Mouse (Mus musculus) cerebellum, postnatal 4 days (tissue): ENCODE measurements around the gene Kif18b.

Experiments
- DNase-seq, 2 experiments: peaks; one replicate each; pipeline ENCODE4 v3.0.0; 2022; ENCODE audit warnings: low spot score in 2 of 2, mixed read lengths in 1 of 2

Gene Kif18b

DNA sequence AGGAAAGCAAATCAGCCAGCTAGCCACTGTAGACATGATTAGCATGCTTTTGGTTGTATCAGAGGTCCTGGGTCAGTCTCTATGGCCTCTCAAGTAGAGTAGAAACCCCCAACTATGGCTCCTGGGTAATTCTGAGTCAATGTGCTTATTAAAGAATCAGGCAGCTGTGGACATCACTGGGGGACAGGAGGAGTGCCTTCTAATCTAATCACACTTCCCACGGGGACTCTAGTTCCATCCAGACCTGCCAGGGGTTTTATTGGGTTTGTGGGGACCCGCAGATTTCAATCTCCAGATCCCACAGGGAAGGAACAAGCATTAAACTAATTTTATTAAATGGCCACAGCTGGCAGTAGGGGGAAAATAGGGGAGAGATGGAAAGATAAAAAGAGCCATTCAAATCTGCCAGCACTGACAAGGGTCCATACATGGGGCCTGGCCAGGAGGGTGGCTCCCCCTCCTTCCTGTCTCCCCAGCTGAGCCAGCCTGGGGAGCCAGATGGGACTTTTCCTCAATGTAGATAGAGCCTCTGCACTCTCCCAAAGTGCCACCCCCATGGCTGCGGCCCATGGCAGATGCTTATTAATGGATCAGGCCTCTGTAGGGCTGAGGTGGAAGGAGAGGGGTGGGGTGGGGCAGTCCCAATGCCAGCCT, 12.7 kb upstream of the Kif18b start:
- no peak for DNase-seq

DNA sequence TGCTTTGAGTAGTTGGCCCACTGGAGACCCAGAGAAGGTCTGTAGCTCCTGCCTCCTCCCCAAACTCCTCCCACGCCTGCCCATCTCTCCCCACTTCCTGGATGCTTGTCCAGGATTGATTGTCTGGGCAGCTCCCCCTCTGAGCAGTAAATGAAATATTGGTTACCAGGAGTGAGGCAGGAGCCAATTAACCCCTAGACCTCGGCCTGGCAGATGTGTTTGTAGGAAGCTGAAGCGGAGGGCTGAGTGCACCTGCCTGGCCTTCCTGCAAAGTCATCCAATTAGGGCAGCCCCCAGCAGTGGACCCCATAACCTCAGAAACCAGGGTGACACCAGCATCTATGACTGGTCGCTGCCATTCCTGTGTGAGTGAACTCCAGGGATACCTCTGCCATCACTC, 11.3 kb upstream of the Kif18b start:
- DNase-seq, result no peak

GRCm38 (mm10) chr11:102930672-102931071, 5.7 kb upstream of the Kif18b start:
- DNase-seq, result no peak

DNA sequence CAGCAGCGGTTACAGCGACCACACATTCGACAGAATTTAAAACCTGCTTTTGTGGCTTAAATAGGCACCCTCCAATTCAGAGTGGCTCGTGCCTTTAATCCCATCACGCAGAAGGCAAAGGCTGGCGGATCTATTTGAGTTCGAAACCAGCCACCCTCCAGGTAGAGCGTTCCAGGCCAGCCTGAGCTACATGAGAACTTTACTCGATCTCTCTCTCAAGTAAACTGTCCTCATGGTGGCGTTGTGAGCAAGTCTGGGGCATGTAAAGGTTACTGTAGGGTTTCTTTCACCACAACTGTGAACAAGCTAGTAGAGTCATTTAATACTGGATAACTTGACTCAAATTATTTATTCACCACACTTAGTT, 410 bp upstream of the Kif18b start:
- no peak for DNase-seq

DNA sequence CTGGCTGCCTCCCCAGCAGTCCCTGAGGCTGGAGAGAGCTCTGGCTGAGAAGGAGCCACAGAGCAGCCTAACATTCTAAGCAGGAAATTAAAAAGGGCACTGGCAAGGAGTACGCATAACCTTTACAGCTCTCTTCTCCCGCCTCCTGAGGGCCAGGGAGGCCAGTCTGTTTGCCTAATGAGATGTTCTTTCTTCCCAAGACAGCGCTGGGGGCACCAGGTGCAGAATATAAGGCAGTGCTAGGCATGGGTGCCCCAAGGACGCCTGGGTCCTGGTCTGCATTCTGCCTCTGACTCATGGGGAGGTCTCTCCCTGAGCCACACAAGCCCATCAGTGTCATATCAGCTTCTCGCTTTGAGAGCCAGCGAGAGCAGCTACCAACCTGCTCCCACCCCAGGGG, 3.4 kb downstream of the Kif18b start:
- no peak for DNase-seq

- no peak for DNase-seq
Observed at GRCm38 (mm10) chr11:102918077-102918476, 6.8 kb downstream of the Kif18b start.

GRCm38 (mm10) chr11:102915380-102915779, 9.5 kb downstream of the Kif18b start:
- DNase-seq, result no peak

DNA sequence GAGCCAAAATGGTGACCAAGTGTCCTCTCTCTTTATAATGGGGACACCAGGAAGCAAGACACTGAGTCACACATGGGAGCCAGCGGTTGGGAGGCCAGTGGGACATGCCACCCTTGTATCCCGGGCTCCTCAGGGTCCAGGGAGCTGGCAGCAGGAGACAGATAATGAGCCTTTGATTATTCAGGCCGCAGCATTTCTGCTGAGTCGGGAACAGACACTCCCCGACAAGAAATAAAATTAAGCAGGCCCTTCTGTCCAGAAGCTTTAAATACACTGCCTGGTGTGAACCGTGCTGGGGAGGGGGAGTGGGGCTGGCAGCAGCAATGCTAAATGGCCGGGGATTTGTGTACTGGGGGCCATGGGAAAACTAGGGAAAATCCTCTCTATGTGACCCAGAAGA, 13.5 kb downstream of the Kif18b start:
- no peak for DNase-seq

DNA sequence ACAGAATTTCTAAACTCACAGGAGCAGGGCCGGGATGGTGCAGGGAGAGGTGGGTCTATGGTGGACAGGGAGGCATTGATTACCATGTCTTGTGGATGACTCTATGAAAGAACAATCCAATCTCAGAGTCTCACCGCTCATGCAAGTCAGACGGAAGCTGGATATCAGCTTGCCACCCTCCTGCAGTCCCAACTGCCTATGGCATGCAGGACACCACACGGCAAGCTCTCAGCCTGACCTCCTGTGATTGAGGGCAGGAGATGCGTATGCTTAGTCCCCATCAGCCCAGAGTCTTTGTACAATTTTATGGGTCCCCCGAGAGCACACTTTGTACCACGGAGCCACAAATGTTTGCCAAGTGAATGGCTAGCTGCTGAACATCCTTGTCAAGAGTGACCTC, 21.3 kb downstream of the Kif18b start:
- DNase-seq, result no peak

DNA sequence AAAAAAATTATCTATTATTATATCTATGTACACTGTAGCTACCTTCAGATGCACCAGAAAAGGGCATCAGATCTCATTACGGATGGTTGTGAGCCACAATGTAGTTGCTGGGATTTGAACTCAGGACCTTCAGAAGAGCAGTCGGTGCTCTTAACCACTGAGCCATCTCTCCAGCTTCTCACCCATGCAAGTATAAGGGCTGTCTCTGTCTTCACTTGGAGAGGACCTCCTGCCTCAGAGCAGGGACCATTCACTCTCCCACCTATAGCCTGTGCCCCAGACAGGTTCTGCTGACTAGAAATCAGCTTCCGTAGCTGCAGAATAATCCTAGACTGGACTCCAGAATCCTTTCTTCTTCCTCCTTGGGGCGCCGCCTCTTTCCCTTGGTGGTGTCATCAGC, 22.8 kb downstream of the Kif18b start:
- DNase-seq, result no peak

- DNase-seq, result no peak
Observed at GRCm38 (mm10) chr11:102901199-102901598, 23.7 kb downstream of the Kif18b start.

DNA sequence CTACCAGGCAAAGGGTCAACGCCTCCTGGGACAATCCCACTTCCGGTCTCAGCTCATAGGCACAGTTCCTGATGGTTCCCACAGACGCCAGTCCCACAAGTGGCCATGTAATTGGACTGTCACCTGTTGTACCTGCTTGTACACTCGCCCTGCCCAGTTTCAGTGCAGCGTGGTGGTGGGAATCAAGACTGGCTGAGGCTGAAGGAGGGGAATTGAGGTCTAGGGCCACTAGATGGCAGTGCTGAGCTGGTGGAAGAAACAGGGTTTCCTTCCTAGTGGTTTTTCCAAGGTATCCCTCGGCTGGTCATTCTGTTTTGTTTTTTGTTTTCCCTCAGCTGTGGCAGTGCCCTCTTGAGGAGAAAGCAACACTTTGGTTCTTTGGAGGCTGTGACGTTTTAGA, 24.2 kb downstream of the Kif18b start, which contains the start of gene Gfap:
Gfap (minus strand) TSS at position 150 of the 400 bp plus-strand sequence.
- DNase-seq, result peak; percentile 82 to 89

- peak; percentile 45 to 80 for DNase-seq
Observed at GRCm38 (mm10) chr11:102898408-102898807, 26.5 kb downstream of the Kif18b start.

- peak in 1 of 2 experiments; percentile 35 for DNase-seq
Observed at GRCm38 (mm10) chr11:102896641-102897040, 28.3 kb downstream of the Kif18b start.

GRCm38 (mm10) chr11:102895779-102896178, 29.1 kb downstream of the Kif18b start:
- DNase-seq, result no peak

DNA sequence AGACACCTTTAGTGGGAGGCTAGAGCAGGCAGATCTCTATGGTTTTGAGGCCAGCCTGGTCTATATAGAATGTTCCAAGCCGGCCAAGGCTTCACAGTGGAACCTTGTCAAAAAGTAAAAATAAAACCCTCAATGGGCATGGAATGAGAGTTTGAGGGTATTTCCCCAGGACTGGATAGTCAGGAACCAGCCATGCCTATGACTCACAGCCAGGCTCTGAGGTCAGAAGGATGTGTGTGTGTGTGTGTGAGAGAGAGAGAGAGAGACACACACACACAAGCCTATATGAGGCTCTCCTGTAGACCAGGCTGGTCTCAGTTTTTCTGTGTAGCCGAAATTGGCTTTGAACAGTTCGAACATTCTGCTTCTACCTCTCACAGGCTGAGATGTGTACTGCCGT, 30.2 kb downstream of the Kif18b start:
- no peak for DNase-seq

GRCm38 (mm10) chr11:102893015-102893651, 31.8 kb downstream of the Kif18b start:
- DNase-seq, result peak in 1 of 2 experiments; percentile 61

- DNase-seq, result no peak
Observed at GRCm38 (mm10) chr11:102890096-102890495, 34.8 kb downstream of the Kif18b start.

DNA sequence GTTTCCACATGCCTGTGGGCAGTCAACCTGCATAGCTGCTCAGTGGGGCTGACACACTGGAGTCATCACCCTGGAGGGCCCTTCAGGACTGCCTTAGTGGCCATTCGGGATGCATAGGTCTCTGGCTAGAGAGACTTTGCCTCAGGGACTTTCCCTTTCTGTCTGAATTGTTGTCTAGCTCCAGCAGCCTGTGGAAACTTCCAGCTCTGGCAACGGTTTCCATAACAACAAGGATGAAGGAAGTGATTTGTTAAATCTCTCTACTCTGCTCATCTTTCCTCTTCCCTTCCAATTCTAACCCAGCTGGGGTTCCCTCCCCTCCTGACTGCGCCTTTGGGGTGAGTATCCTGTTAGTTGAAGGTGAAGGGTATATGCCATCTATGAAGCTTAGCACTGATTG, 36.8 kb downstream of the Kif18b start:
- DNase-seq, result no peak

- DNase-seq, result no peak
Observed at GRCm38 (mm10) chr11:102887433-102887832, 37.5 kb downstream of the Kif18b start.

DNA sequence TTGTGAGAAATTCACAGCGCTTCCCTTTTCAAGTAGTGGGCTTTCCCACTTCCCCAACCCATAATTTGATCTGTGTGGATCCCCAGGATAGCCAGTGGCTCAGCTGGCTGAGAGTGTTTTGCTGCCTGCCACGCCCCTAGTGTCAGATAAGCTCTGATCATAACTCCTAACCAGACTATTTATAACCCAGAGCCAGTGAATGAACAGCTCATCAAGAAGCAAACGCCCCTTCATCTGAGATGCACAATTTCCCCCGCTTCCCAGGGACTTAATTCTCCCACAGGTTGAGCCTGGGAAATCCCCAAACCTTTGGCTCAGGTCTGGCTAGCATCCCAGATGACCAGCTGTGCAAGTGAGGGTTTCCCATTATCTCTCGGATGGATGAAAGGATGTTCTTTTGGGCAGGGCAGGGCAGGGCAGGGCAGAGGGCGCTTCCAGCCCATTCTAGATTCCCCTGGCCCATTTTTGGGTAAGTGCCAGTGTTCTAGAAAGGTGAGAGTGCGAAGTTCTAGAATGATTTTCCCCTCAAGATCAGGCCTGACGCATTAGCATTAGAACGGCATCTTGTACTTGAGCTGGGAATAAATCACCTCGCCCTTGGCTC, 40.2 kb downstream of the Kif18b start, which contains the start of gene Fam187a:
Fam187a (plus strand) TSS at position 554 of the 604 bp plus-strand sequence.
- no peak for DNase-seq

DNA sequence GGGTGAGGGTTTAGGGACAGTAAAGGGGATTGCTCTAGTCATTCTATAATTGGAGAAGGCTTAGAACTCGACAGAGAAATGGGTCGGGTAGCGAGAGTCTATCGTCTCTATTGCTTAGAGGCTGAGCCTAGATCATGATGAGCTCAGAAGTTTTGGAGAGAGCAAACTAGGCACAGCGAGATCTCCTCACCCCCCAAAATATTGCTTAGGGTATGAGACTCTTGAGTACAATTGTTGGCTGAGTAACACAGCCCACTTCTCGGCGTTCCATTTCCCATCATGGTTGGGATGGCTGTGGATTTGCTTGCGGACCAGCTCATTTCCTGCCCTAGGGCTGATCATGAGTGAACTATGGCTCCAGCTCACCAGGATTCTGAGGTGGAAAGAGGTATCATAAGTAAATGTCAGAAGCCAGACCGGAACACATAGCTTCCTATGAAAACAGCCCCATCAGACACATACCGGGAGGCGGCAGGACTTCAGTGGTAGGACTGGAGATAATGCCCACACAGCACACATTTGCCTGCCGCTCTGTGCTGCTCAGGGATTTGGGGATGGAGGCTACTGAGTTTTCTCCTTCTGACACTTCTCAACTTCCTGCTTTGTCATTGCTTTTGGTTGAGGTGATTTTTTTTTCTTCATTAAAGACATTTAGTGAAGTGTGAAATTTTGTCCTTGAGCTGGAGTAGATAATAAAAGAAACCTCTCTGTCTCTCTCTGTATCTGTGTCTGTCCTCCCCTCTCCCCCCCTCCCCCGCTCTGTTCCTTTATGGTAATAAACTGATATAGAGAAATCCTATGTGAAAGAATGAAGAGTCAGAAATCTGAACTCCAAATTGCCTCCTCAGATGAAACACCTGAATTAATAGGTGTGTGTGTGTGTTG, 43.4 kb downstream of the Kif18b start:
- no peak for DNase-seq
